Mouse (Mus musculus): ENCODE results near the gene Pstpip1.

The Pstpip1 gene

GRCm38 (mm10) chr9:56106274-56107072, 16.7 kb downstream of the Pstpip1 start:
- no peak for DNase-seq

DNA sequence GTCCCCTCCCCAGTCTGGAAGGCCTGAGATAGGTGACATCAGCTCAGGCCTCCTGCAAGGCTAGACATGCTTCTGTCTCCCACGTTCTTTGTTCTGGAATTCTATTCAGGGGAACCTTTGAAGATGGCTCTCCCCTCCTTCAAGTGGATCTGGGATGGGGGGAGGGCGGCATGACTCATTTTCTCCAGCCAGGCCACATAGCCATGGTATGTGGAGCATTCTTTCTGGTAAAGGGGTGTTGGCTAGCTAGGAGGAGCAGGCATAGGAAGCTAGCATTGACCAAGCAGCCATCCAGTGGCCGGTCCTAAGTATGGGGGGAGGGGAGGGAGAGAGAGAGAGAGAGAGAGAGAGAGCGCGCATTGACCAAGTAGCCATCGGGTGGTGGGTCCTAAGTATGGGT, 17.8 kb downstream of the Pstpip1 start:
- no peak for DNase-seq

DNA sequence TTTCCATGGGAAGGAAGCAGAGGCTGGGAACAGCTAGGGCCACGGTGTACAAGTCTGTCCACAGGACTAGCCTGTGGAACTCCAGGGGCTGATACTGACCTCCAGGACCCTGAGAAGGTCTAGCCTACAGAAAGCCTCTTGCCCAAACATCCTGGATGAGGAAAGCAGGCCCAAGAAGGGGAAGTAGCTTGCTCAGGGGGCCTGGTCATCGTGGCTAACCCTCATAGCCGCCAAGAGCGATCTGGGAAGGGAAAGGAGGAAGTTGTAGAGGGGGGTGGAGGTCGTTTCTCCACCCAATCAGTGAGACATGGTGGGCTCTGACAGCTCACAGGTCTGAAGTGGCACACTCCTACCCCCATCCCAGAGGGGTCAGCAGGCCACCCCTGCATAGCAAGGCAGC, 18.4 kb downstream of the Pstpip1 start:
- DNase-seq = no peak

GRCm38 (mm10) chr9:56118091-56118490, 28.3 kb downstream of the Pstpip1 start:
- no peak for DNase-seq

DNA sequence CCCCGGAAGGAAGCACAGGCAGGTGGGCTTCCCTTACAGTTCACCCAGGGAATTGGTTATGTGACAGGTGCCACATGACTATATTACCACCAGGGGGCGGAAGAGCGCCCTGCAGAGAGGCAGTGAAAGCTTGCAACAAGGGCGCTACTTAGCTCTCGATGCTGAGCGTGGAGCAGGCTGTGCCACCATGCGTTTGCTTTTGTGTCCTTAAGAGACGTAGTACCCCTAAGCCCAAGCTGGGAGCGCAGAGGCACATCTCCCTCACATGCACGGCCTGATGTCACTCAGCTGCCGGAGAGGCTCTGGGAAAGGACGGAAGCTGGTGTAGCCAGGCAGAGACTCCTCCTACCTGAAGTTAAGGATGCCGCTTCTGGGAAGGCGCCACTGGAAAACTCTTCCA, 28.8 kb downstream of the Pstpip1 start:
- DNase-seq = peak; percentile 81

DNA sequence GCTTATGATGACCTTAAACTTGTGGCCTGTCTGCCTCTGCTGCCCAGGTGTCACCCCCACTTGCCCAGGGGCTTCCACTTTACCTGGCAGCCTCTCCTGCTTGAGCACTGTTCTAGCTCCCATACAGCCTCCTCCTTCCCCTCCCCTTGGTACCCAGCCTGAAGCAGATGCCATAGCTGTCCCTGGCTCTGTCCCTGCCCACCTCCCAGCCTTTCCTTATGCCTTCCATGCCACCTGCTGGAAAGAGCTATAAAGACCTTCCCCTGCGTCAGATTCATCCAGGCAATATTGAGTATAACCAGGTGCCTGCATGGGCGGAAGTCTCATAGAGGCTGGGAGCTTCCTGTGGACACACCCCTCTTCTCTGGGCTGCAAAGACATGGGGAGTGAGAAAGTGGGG, 29.9 kb downstream of the Pstpip1 start:
- no peak for DNase-seq

DNA sequence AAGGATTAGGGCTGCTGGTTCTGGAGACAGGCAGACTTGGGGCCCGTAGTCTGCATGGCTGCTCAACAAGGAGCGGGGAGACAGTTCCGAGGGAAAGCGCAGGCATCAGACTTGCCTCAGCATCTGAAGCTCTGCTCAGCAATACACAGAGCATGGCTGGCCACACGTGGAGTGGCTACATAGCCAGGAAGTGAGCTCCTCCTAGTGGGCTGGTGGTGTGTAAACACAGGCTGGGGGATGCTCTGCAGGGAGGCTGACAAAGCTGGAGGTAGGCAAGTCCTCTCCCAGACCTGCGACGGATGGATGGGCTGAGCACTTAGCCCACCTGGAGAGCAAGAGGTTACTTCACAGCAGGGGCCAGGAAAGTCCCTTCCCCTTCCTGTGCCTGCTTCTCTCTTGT, 31.3 kb downstream of the Pstpip1 start:
- peak; percentile 58 for DNase-seq

GRCm38 (mm10) chr9:56122973-56123372, 33.2 kb downstream of the Pstpip1 start:
- no peak for DNase-seq

GRCm38 (mm10) chr9:56123613-56124012, 33.9 kb downstream of the Pstpip1 start:
- DNase-seq = no peak

DNA sequence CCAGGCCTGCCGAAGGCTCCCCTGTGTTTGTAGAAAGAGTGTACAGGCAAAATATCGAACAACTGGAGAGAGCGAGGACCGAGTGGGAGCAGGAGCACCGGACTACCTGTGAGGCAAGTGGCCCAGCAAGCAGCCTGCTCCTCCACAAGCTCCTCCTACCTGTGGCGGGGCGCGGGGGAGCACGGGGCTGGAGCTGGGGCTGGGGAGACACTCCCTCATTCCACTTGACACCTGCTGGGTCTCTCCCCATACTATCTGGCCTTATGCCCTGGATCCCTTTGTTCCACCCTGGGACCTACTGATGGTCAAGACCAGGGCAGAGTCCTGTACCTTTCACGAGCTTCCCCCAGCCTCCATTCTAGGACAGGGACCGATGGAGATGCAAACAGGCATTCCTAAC, 34.8 kb downstream of the Pstpip1 start:
- DNase-seq = no peak

- DNase-seq = no peak
These were observed 36.9 kb downstream of the Pstpip1 start for GRCm38 (mm10) chr9:56126453-56127173.

GRCm38 (mm10) chr9:56128331-56128730, 38.6 kb downstream of the Pstpip1 start:
- no peak for DNase-seq

DNA sequence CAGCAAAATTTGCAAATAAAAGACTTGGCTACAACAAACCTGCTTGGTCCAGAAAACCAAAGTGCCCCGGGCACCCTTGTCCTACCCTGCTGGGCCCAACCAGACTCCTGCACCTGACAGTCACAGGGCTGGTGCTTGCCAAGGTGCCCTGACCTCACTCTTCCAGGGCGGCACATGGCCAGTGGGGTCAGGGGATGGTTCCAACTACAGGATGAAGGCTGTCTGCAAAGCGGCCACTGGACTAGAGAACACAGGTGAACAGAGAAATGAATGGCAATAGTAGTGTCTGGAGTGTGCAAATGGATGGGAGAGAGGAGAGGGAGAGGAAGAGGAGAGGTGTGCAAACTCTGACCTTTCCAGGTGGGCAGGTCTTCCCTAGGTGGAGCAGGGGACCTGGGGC, 40.2 kb downstream of the Pstpip1 start:
- DNase-seq = peak; percentile 10

- DNase-seq = no peak
These were observed 40.8 kb downstream of the Pstpip1 start for GRCm38 (mm10) chr9:56130536-56130935.

- no peak for DNase-seq
These were observed 42.2 kb downstream of the Pstpip1 start for GRCm38 (mm10) chr9:56131813-56132525.

DNA sequence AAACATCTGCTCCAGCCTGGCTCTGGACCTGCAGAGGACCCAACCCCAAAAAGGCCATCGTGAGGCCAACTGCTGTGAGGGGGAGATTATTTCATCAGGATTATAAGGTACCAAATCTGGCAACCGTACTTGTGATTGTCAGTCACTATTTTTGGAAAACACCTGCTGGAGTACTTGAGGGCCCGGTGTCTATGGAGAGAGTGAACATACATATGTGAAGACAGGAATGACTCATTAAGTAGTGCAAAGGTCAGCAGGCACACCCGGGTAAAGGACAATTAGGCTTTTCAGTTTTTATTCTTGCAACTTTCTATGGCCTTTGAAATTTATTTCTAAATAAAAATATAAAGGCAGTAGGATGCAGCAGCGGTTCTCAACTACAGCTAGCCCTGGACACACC, 44.2 kb downstream of the Pstpip1 start:
- DNase-seq = no peak

DNA sequence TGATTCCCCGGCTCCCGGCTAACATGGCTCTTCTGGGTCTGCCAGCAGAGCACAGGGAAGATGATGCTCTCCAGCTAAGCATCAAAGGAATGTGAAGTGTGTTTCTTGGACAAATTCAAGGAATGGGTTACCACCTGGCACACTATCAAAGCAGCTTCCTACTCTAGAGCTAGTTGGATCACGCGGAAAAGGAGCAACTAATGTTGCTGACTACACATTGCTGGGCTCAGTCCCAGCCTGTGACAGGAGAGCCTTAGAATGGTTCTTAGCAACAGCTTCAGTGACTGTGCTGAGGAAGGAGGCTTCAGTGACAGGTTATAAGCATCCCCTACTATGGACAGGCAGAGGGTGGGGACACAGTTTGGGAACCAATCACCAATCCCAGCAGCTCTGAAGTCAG, 44.9 kb downstream of the Pstpip1 start:
- DNase-seq = no peak

GRCm38 (mm10) chr9:56135590-56136197, 45.9 kb downstream of the Pstpip1 start:
- DNase-seq = no peak

DNA sequence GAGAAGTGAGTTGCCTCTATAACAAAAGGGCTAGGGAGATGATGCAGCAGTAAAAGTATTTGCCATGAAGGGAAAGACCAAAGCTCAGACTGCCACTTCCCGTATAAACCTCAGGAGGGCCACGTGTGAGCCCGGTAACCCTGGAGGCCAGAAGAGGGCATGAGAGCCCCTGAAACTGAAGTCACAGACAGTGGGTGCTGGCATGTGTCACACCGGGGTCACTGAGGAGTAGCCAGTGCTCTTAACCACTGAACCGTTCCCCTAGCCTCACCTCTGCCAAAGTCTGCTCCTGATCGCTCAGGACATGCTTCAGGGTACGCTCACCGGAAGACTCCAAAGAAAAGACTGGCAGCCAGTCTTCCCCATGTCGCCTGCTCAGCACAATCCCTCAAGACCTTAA, 52.0 kb downstream of the Pstpip1 start:
- DNase-seq = no peak

DNA sequence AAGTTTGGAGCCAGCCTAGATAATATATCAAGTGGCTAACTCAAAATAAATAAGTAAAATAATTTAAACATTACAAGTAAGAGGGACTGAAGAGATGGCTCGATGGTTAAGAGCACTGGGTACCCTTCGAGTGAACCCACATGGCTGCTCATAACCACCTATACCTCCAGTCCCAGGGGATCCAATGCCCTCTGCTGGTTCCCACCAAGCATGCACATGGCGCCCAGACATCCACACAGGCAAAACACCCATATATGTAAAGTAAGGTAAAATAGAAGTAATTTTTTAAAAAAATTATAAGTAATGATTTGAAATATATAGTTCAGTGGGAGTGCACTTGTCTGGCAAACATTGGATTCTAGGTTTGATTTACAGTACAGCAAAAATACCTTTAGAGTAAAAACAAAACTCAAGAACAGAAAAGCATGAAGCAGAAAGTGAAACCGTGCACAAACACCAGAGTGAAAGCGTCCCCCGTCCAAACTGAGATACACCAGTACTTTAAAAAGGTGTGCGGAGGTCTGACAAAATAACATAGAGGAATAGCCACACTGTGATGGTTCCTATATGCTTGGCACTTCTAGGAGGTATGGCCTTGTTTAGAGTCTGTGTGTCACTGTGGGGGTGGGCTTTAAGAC, 54.7 kb downstream of the Pstpip1 start:
- DNase-seq = no peak

- DNase-seq = peak; percentile 63
These were observed 56.7 kb downstream of the Pstpip1 start for GRCm38 (mm10) chr9:56146326-56146923.

DNA sequence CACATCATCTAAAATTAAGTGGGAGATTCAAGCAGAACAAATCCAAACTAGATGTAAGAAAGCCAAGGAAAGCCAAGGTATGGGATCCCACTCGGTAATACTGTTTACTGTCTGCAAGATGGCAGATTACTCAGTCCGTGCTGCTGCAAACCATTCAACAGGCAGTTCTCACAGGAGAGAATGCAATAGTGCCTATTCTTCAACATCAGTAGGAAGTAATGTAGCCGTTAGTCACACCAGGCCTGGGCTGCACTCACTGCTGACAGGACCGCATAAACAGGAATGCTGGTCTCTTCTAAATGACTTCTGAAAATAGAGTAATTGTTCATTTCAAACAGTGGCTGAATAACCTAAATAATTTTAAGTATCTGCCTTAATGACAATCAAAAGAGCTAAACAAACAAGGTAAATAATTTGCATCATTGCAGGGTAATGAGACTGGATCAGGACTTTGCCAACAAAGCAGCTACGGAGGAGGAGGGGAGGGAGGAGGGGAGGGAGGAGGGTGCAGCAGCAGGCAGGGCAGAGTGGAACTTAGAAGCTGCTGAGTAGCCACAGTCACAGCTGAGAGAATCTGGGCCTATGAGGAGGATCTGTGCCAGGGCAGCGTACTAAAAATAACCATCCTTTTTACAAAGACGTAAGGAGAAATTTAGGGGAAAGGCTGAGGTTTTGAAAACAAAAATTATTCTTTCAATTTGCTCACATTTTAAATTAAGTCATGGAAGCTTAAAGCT, 62.2 kb downstream of the Pstpip1 start:
- no peak for DNase-seq
